Mouse (Mus musculus) forebrain, postnatal 0 days (tissue): ENCODE results near the gene Fam234a. TPM values are rescaled to one million over a fixed set of nuclear protein-coding genes. Genes with fewer than 3 reads are reported as not detected.
"Not testable (repeated sequence)": the region's sequence is repeated elsewhere in the genome, so short reads cannot be mapped to it uniquely, and the experiment has no call there.

Experiments
- ATAC-seq: fragments of 200-750 bp; cut with Nextera tagmentation; 2 replicates; pipeline ENCODE4 v1.8.0; 2017; ENCODE audit warnings: mild to moderate bottlenecking, moderate library complexity
- DNase-seq: peaks from one replicate; pipeline ENCODE4 v3.0.0-alpha.2; 2015
- H3K27ac ChIP-seq: fragments of 300-500 bp; sonication (generic); 2 replicates; pipeline ENCODE4 v1.5.1; 2014; ENCODE audit warnings: low read depth, mild to moderate bottlenecking, antibody characterized with exemption, low read length, moderate library complexity, mixed read lengths
- H3K27me3 ChIP-seq: fragments of 300-500 bp; sonication (generic); 2 replicates; pipeline ENCODE4 v1.6.1; 2014; ENCODE audit warnings: mild to moderate bottlenecking, low read length, mixed read lengths; ENCODE audit not compliant: insufficient read depth
- H3K36me3 ChIP-seq: fragments of 300-500 bp; sonication (generic); 2 replicates; pipeline ENCODE4 v1.6.1; 2014; ENCODE audit warnings: mild to moderate bottlenecking, moderate library complexity; ENCODE audit not compliant: insufficient read depth
- H3K4me1 ChIP-seq: fragments of 300-500 bp; sonication (generic); 2 replicates; pipeline ENCODE4 v1.6.1; 2014; ENCODE audit warnings: antibody characterized with exemption; ENCODE audit not compliant: insufficient read depth
- H3K4me2 ChIP-seq: fragments of 300-500 bp; sonication (generic); 2 replicates; pipeline ENCODE4 v1.6.1; 2014; ENCODE audit warnings: low read depth, mild to moderate bottlenecking, moderate library complexity
- H3K4me3 ChIP-seq: fragments of 300-500 bp; sonication (generic); 2 replicates; pipeline ENCODE4 v1.5.1; 2014; ENCODE audit warnings: low read depth, low read length, mixed read lengths
- H3K9ac ChIP-seq: fragments of 300-500 bp; sonication (generic); 2 replicates; pipeline ENCODE4 v1.6.1; 2014; ENCODE audit warnings: mild to moderate bottlenecking
- H3K9me3 ChIP-seq: fragments of 300-500 bp; sonication (generic); 2 replicates; pipeline ENCODE4 v1.6.1; 2016; ENCODE audit warnings: low read length
- CTCF ChIP-seq: sonication (generic); IDR thresholded peaks from 2 replicates; pipeline ENCODE4 v1.5.1; 2016; ENCODE audit warnings: antibody characterized with exemption, control low read depth, low read depth
- WGBS: fragments of 180-500 bp; shearing (Covaris S2); extraction: QIAGEN DNeasy Blood & Tissue Kit; methylation state at CpG from one replicate; pipeline ENCODE4 v1.1.7; 2014; 5-methylcytosine and 5-hydroxymethylcytosine counted together
- polyA plus RNA-seq: library from polyadenylated mRNA; unstranded; fragments of >200 nt; fragmentation: Nextera tagmentation; extraction: Ambion mirVana; gene quantifications from 2 replicates; pipeline ENCODE4 v1.2.1, GENCODE M21; 2015
- total RNA-seq: library from RNA; depleted of rRNA; stranded (reverse); fragments of >200 nt; gene quantifications from 2 replicates; pipeline ENCODE4 v1.2.3, GENCODE M21; 2014

Gene Fam234a
- total and polyA plus RNA-seq, 2 experiments from 2014 or later: 20.1 to 28.9 TPM

DNA sequence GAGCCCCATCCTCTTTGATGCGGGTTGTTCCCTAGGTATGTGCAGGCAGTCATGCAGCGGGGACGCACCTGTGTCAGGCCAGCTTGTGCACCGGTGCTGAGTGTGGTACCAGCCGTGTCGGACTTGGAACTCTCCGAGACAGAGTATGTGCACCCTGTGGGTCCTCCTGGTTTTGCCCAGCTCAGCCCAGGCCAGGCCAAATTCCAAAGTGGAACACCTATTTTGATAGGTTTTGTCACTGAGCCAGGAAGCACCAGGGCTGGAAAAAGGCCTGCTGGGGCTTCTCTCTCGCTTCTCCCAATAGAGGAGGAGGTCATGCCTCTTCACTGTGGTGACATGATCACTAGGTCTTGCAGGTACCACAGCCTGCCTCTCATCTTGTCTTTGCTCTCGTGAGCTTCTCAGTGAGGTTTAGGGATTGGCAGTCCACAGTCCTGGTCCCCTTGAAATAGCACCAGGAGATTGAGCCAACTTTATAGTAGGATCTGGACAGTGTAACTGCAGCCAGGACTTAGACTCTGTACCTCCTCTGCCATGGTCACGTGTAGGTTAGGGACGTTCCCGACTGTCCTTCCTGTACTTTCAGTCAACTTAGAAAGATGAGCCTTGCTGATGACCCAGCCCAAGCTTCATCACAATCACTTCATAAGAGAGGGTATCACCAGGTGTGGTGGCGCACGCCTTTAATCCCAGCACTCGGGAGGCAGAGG is 51.4 kb downstream of the Fam234a start:
- no peak for TF ChIP-seq CTCF
- no peak overlapping the region for H3K9ac ChIP-seq
- H3K9me3 ChIP-seq: no peaks in the 10 kb centered on the region
- no peak overlapping the region for H3K4me2 ChIP-seq
- DNase-seq (no peak), ATAC-seq (no peak)
- H3K4me1 ChIP-seq: no peaks in the 10 kb centered on the region
- no peaks in the 10 kb centered on the region for H3K27me3 ChIP-seq
- WGBS: 96% methylated on average over 15 of the region's 15 CpGs
- H3K36me3 ChIP-seq: peaks cover 86% of the 10 kb centered on the region
- H3K4me3 ChIP-seq: no peak overlapping the region
- no peak overlapping the region for H3K27ac ChIP-seq

DNA sequence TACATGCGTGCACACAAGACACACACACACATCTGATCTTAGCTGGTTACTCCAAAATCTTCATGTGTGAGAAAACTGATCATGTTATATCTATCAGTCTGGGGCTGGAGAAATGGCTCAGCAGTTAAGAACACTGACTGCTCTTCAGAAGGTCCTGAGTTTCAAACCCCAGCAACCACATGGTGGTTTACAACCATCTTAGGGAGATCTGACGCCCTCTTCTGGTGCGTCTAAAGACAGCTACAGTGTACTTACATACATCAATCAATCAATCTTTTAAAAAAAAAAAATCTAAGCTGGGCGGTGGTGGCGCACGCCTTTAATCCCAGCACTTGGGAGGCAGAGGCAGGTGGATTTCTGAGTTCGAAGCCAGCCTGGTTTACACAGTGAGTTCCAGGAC is 52.6 kb downstream of the Fam234a start:
- not testable (repeated sequence) for H3K4me2 ChIP-seq, H3K4me1 ChIP-seq, H3K9me3 ChIP-seq, ATAC-seq, H3K9ac ChIP-seq, H3K27me3 ChIP-seq, H3K27ac ChIP-seq, DNase-seq, H3K4me3 ChIP-seq
- H3K36me3 ChIP-seq: peaks cover 86% of the 10 kb centered on the region
- 93% methylated on average over 7 of the region's 7 CpGs for WGBS

DNA sequence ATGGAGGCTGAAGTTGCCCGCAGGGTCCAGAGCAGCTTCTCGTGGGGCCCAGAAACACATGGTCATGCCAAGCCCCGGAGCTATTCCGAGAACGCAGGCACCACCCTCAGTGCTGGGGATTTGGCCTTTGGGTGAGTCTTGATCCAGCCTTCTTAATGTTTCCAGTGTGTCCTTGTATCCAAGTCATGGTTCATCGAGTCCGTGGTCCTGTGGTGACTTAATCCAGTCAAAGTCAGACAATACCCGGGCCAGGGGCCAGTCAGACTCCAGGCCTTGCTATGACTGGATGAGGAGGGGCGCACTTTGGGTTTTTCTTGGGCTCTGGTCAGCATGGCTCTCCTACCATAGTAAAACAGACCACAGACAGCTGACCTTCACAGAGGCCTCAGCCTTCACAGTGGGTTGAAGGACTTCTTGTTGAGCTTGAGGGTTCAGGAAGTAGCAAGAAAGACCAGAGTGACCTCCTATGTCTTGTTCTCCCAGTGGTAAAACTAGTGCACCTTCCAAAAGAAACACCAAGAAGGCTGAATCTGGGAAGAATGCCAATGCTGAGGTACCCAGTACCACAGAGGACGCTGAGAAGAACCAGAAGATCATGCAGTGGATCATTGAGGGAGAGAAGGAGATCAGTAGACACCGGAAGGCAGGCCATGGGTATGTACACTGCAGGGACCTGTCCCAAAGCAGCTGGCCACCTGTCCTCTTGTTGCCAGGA is 55.8 kb downstream of the Fam234a start:
- H3K27me3 ChIP-seq: no peaks in the 10 kb centered on the region
- H3K4me1 ChIP-seq: no peaks in the 10 kb centered on the region
- DNase-seq (no peak), ATAC-seq (no peak)
- H3K36me3 ChIP-seq: peaks cover 79% of the 10 kb centered on the region
- no peak overlapping the region for H3K9ac ChIP-seq
- H3K9me3 ChIP-seq: no peaks in the 10 kb centered on the region
- no peak overlapping the region for H3K4me2 ChIP-seq
- WGBS: 93% methylated on average over 11 of the region's 11 CpGs
- TF ChIP-seq CTCF: no peak
- no peak overlapping the region for H3K4me3 ChIP-seq
- no peak overlapping the region for H3K27ac ChIP-seq

DNA sequence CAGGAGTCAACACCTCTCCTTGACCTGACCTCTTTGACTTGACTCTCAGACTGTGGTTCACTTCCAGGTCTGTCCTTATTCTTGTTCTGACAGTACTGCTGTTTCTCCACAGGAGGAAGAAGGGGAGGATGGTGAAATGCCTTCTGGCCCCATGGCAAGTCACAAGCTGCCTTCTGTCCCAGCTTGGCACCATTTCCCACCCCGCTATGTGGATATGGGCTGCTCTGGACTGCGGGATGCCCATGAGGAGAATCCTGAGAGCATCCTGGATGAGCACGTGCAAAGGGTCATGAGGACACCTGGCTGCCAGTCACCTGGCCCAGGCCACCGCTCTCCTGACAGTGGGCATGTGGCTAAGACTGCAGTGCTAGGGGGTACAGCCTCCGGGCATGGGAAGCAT is 56.5 kb downstream of the Fam234a start:
- H3K27ac ChIP-seq: no peak overlapping the region
- no peak overlapping the region for H3K4me3 ChIP-seq
- H3K9me3 ChIP-seq: no peaks in the 10 kb centered on the region
- ATAC-seq: no peak
- no peaks in the 10 kb centered on the region for H3K27me3 ChIP-seq
- WGBS: 96% methylated on average over 5 of the region's 5 CpGs
- H3K4me1 ChIP-seq: no peaks in the 10 kb centered on the region
- H3K4me2 ChIP-seq: no peak overlapping the region
- no peak for DNase-seq
- peaks cover 76% of the 10 kb centered on the region for H3K36me3 ChIP-seq
- H3K9ac ChIP-seq: no peak overlapping the region
- no peak for TF ChIP-seq CTCF

DNA sequence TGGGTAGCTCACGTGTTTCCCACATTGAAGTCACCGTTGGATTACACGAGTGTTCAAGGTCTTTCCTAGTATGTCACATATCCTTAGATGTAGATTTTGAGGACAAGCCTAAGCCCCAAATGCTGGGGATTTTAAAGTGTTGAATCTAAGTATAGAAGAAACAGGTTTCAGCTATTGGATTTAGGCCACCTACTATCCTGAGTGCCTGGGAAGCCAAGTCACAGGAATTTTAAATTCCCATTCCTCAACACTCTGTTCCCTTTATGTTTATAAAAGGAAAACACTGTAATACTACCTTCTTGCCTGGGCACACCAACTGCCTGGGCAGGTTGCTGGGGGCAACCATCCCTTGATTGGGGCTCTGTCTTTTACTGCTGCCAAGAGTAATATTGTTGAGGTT is 62.9 kb downstream of the Fam234a start:
- H3K27me3 ChIP-seq: no peaks in the 10 kb centered on the region
- no peak for TF ChIP-seq CTCF
- no peak overlapping the region for H3K4me3 ChIP-seq
- H3K9me3 ChIP-seq: no peaks in the 10 kb centered on the region
- DNase-seq (no peak), ATAC-seq (no peak)
- peaks cover 21% of the 10 kb centered on the region for H3K36me3 ChIP-seq
- no peaks in the 10 kb centered on the region for H3K4me1 ChIP-seq
- no peak overlapping the region for H3K27ac ChIP-seq
- no peak overlapping the region for H3K9ac ChIP-seq
- 85% methylated on average over 3 of the region's 3 CpGs for WGBS
- no peak overlapping the region for H3K4me2 ChIP-seq

DNA sequence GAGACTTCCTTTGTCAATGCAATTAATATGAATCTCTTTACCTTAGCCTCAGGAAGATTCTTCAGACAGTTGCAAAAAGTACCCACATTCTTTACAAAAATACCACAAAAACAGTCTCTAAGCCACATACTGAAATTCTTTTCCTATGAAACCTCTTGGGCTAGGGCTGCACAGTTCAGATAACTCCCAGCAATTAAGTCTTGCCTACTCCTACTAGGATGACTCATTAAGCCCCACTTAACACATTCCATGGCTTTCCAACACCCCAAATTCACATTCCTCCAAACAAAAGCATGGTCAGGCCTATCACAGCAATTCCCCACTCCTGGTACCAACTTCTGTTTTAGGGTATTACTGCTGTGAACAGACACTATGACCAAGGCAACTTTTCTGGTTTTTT is 65.4 kb downstream of the Fam234a start:
- DNase-seq: no peak
- ATAC-seq: no peak
- no peak overlapping the region for H3K27ac ChIP-seq
- H3K4me2 ChIP-seq: no peak overlapping the region
- H3K27me3 ChIP-seq: no peaks in the 10 kb centered on the region
- H3K4me3 ChIP-seq: no peak overlapping the region
- TF ChIP-seq CTCF: no peak
- H3K9ac ChIP-seq: no peak overlapping the region
- no peaks in the 10 kb centered on the region for H3K4me1 ChIP-seq
- no peaks in the 10 kb centered on the region for H3K9me3 ChIP-seq
- peaks cover 15% of the 10 kb centered on the region for H3K36me3 ChIP-seq

DNA sequence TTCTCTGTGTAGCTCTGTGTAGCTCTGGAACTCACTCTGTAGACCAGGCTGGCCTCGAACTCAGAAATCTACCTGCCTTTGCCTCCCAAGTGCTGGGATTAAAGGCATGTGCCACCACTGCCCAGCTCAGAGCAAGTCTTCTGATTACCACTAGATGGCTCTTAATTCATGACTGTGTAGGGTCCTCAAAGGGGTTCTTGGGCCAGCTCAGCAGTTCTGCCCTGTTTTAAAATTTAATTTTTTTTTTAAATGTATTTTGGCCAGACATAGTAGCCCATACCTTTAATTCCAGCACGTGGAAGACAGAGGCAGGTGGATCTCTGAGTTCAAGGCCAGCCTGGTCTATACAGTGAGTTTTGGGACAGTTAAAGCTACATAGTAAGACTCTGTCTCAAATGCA is 68.8 kb downstream of the Fam234a start:
- H3K36me3 ChIP-seq: peaks cover 14% of the 10 kb centered on the region
- H3K4me1 ChIP-seq, H3K9me3 ChIP-seq, H3K4me3 ChIP-seq, DNase-seq, H3K27me3 ChIP-seq, H3K27ac ChIP-seq, H3K9ac ChIP-seq, H3K4me2 ChIP-seq, ATAC-seq: not testable (repeated sequence)
- 88% methylated on average over 2 of the region's 2 CpGs for WGBS
- TF ChIP-seq CTCF: 0 out of 2 replicates have a peak, but pooled peaks have one; percentile 17
